Mouse (Mus musculus) adrenal gland, adult (tissue): ENCODE data around the gene D17Wsu92e.

Experiments
- DNase-seq, 2 experiments: peaks; one replicate each; pipeline ENCODE4 v3.0.0; 2022 to 2023; ENCODE audit warnings: low spot score in 1 of 2; ENCODE audit not compliant: inconsistent age in 2 of 2

D17Wsu92e gene

DNA sequence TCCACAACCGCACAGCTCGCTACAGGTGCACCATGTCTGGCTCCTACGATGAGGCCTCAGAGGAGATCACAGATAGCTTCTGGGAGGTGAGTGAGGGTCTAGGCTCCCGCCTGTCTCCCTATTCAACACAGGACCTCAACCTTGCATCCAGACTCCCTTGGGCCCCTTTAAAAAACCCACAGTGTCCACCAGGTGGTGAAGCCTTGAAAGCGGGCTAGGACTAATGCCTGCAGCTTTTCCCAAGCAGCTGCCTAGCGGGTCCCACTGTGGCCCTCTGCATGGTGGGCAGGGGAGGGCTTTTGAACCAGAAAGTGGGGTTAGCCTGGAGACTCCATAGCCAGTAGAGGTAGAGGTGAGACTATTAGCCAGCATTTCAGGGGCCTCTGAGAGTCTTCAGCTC, 118.6 kb downstream of the D17Wsu92e start:
- DNase-seq = no peak
